Mouse (Mus musculus): Measurements from ENCODE around the gene Mdc1. TPM values are rescaled to one million over a fixed set of nuclear protein-coding genes. Genes with fewer than 3 reads are reported as not detected.
"Not testable (repeated sequence)": the region's sequence is repeated elsewhere in the genome, so short reads cannot be mapped to it uniquely, and the experiment has no call there.

Gene Mdc1
- polyA plus RNA-seq, 1 experiment from 2014 or later: 3.3 TPM

GRCm38 (mm10) chr17:35838122-35838544 lies 3.2 kb upstream of the Mdc1 start, which contains the start of gene Tubb5:
Gene Tubb5, minus strand, starts transcription at chr17:35838306.
- 3% methylated on average over 29 of the region's 29 CpGs for WGBS (ENCODE audit: insufficient replicate concordance)
- TF ChIP-seq EP300 (IDR thresholded peaks at IDR 0.05; ENCODE audit: low read depth) (no peak), CTCF (IDR thresholded peaks at IDR 0.05; ENCODE audit: low read depth) (no peak)
- H3K4me1 ChIP-seq (ENCODE audit: insufficient read depth): peaks cover 62% of the 10 kb centered on the region

GRCm38 (mm10) chr17:35838570-35838969 lies 2.7 kb upstream of the Mdc1 start:
- H3K27me3 ChIP-seq (ENCODE audit: insufficient read depth, low read length): no peaks in the 10 kb centered on the region
- peak overlapping the region; percentile 82 for H3K4me3 ChIP-seq (ENCODE audit: low read depth, low read length)
- H3K9me3 ChIP-seq (ENCODE audit: low read length): no peaks in the 10 kb centered on the region
- H3K4me2 ChIP-seq (ENCODE audit: low read depth, low read length): peak overlapping the region; percentile 93
- DNase-seq (no peak), ATAC-seq (no peak)
- peaks cover 29% of the 10 kb centered on the region for H3K36me3 ChIP-seq (replicated peaks; ENCODE audit: insufficient read depth, low read length)
- H3K27ac ChIP-seq (ENCODE audit: low read depth): peak overlapping the region; percentile 91
- TF ChIP-seq CTCF (IDR thresholded peaks at IDR 0.05; ENCODE audit: low read depth): no peak
- no peak for TF ChIP-seq EP300 (IDR thresholded peaks at IDR 0.05; ENCODE audit: low read depth)
- H3K9ac ChIP-seq (replicated peaks): peak overlapping the region; percentile 57
- peaks cover 58% of the 10 kb centered on the region for H3K4me1 ChIP-seq (ENCODE audit: insufficient read depth)
- WGBS (ENCODE audit: insufficient replicate concordance): 9% methylated on average over 5 of the region's 5 CpGs

More at GRCm38 (mm10) chr17:35838122-35838544, 3.2 kb upstream of the Mdc1 start, which contains the start of gene Tubb5:
- Histone ChIP-seq H3K4me3 (ENCODE audit: low read depth, low read length) (peak within 1 kb of the TSS; percentile 82), H3K27me3 (ENCODE audit: insufficient read depth, low read length) (no peaks in the 10 kb centered on the region), H3K4me2 (ENCODE audit: low read depth, low read length) (peak within 1 kb of the TSS; percentile 93), H3K27ac (ENCODE audit: low read depth) (peak within 1 kb of the TSS; percentile 91), H3K36me3 (replicated peaks; ENCODE audit: insufficient read depth, low read length) (peaks cover 31% of the 10 kb centered on the region), H3K9ac (replicated peaks) (peak within 1 kb of the TSS; percentile 89), H3K9me3 (ENCODE audit: low read length) (no peaks in the 10 kb centered on the region)
- ATAC-seq (peak; percentile 55), DNase-seq (peak; percentile 96)

- peak overlapping the region; percentile 93 for H3K4me2 ChIP-seq (ENCODE audit: low read depth, low read length)
- peak overlapping the region; percentile 57 for H3K9ac ChIP-seq (replicated peaks)
- H3K27ac ChIP-seq (ENCODE audit: low read depth): peak overlapping the region; percentile 91
- H3K9me3 ChIP-seq (ENCODE audit: low read length); H3K27me3 ChIP-seq (ENCODE audit: insufficient read depth, low read length); DNase-seq; ATAC-seq: not testable (repeated sequence)
- H3K36me3 ChIP-seq (replicated peaks; ENCODE audit: insufficient read depth, low read length): peaks cover 25% of the 10 kb centered on the region
- H3K4me1 ChIP-seq (ENCODE audit: insufficient read depth): peaks cover 54% of the 10 kb centered on the region
- peak overlapping the region; percentile 82 for H3K4me3 ChIP-seq (ENCODE audit: low read depth, low read length)
- WGBS (ENCODE audit: insufficient replicate concordance): 63% methylated on average over 3 of the region's 3 CpGs
Measured at GRCm38 (mm10) chr17:35839002-35839401, 2.3 kb upstream of the Mdc1 start.

GRCm38 (mm10) chr17:35840561-35840960 lies 754 bp upstream of the Mdc1 start:
- DNase-seq (no peak), ATAC-seq (no peak)
- TF ChIP-seq CTCF (IDR thresholded peaks at IDR 0.05; ENCODE audit: low read depth): no peak
- no peak for TF ChIP-seq EP300 (IDR thresholded peaks at IDR 0.05; ENCODE audit: low read depth)
- H3K4me3 ChIP-seq (ENCODE audit: low read depth, low read length): peak overlapping the region; percentile 74
- H3K27me3 ChIP-seq (ENCODE audit: insufficient read depth, low read length): no peaks in the 10 kb centered on the region
- H3K4me2 ChIP-seq (ENCODE audit: low read depth, low read length): peak overlapping the region; percentile 88
- H3K36me3 ChIP-seq (replicated peaks; ENCODE audit: insufficient read depth, low read length): peaks cover 22% of the 10 kb centered on the region
- peak overlapping the region; percentile 91 for H3K27ac ChIP-seq (ENCODE audit: low read depth)
- no peaks in the 10 kb centered on the region for H3K9me3 ChIP-seq (ENCODE audit: low read length)
- peaks cover 39% of the 10 kb centered on the region for H3K4me1 ChIP-seq (ENCODE audit: insufficient read depth)
- WGBS (ENCODE audit: insufficient replicate concordance): 43% methylated on average over 14 of the region's 14 CpGs
- peak overlapping the region; percentile 35; the same call in 1 of the 2 replicates for H3K9ac ChIP-seq (replicated peaks)

- peak overlapping the region; percentile 74 for H3K4me3 ChIP-seq (ENCODE audit: low read depth, low read length)
- H3K9ac ChIP-seq (replicated peaks): peak overlapping the region; percentile 75
- H3K4me2 ChIP-seq (ENCODE audit: low read depth, low read length): peak overlapping the region; percentile 88
- 7% methylated on average over 11 of the region's 11 CpGs for WGBS (ENCODE audit: insufficient replicate concordance)
- H3K9me3 ChIP-seq (ENCODE audit: low read length): no peaks in the 10 kb centered on the region
- H3K27me3 ChIP-seq (ENCODE audit: insufficient read depth, low read length): no peaks in the 10 kb centered on the region
- peak overlapping the region; percentile 90 for H3K27ac ChIP-seq (ENCODE audit: low read depth)
- peaks cover 22% of the 10 kb centered on the region for H3K36me3 ChIP-seq (replicated peaks; ENCODE audit: insufficient read depth, low read length)
- DNase-seq (peak; percentile 52), ATAC-seq (no peak)
- TF ChIP-seq CTCF (IDR thresholded peaks at IDR 0.05; ENCODE audit: low read depth) (no peak), EP300 (IDR thresholded peaks at IDR 0.05; ENCODE audit: low read depth) (no peak)
- peaks cover 27% of the 10 kb centered on the region for H3K4me1 ChIP-seq (ENCODE audit: insufficient read depth)
Measured at GRCm38 (mm10) chr17:35842006-35842405, 691 bp downstream of the Mdc1 start.

- Histone ChIP-seq H3K9ac (replicated peaks) (no peak overlapping the region), H3K4me3 (ENCODE audit: low read depth, low read length) (no peak overlapping the region), H3K4me1 (ENCODE audit: insufficient read depth) (peaks cover 25% of the 10 kb centered on the region), H3K4me2 (ENCODE audit: low read depth, low read length) (no peak overlapping the region), H3K27ac (ENCODE audit: low read depth) (no peak overlapping the region), H3K9me3 (ENCODE audit: low read length) (no peaks in the 10 kb centered on the region), H3K27me3 (ENCODE audit: insufficient read depth, low read length) (no peaks in the 10 kb centered on the region), H3K36me3 (replicated peaks; ENCODE audit: insufficient read depth, low read length) (peaks cover 37% of the 10 kb centered on the region)
- DNase-seq: no peak
- WGBS (ENCODE audit: insufficient replicate concordance): 89% methylated on average over 3 of the region's 3 CpGs
- no peak for ATAC-seq
- TF ChIP-seq EP300 (IDR thresholded peaks at IDR 0.05; ENCODE audit: low read depth): no peak
- TF ChIP-seq CTCF (IDR thresholded peaks at IDR 0.05; ENCODE audit: low read depth): peak; percentile 48
Measured at GRCm38 (mm10) chr17:35843514-35843913, 2.2 kb downstream of the Mdc1 start.

Measured in liver, postnatal 0 days (tissue).